Mouse (Mus musculus) embryonic facial prominence, embryonic 12.5 days (tissue): ENCODE data around the gene Aph1a. TPM values are rescaled to one million over a fixed set of nuclear protein-coding genes. Genes with fewer than 3 reads are reported as not detected.

Experiments
- ATAC-seq: fragments of 200-750 bp; cut with Nextera tagmentation; 2 replicates; pipeline ENCODE4 v1.8.0; 2017; ENCODE audit not compliant: insufficient number of reproducible peaks, insufficient read depth, low FRiP score, low TSS enrichment
- H3K27ac ChIP-seq: fragments of 300-500 bp; sonication (generic); 2 replicates; pipeline ENCODE4 v1.5.1; 2016; ENCODE audit warnings: mild to moderate bottlenecking
- H3K27me3 ChIP-seq: fragments of 300-500 bp; sonication (generic); 2 replicates; pipeline ENCODE4 v1.6.1; 2016; ENCODE audit warnings: mild to moderate bottlenecking, moderate library complexity
- H3K36me3 ChIP-seq: fragments of 300-500 bp; sonication (generic); 2 replicates; pipeline ENCODE4 v1.6.1; 2016; ENCODE audit warnings: mild to moderate bottlenecking
- H3K4me1 ChIP-seq: fragments of 300-500 bp; sonication (generic); 2 replicates; pipeline ENCODE4 v1.6.1; 2016
- H3K4me2 ChIP-seq: fragments of 300-500 bp; sonication (generic); replicated peaks from 2 replicates; pipeline ENCODE4 v1.6.1; 2016; ENCODE audit warnings: mild to moderate bottlenecking, moderate library complexity
- H3K4me3 ChIP-seq: fragments of 300-500 bp; sonication (generic); 2 replicates; pipeline ENCODE4 v1.5.1; 2016; ENCODE audit warnings: mild to moderate bottlenecking
- H3K9ac ChIP-seq: fragments of 300-500 bp; sonication (generic); 2 replicates; pipeline ENCODE4 v1.6.1; 2016; ENCODE audit warnings: mild to moderate bottlenecking, moderate library complexity
- H3K9me3 ChIP-seq: fragments of 300-500 bp; sonication (generic); 2 replicates; pipeline ENCODE4 v1.6.1; 2016; ENCODE audit warnings: mild to moderate bottlenecking, moderate library complexity
- WGBS: fragments of 180-500 bp; shearing (Covaris S2); methylation state at CpG from one replicate; pipeline ENCODE4 v1.1.7; 2016; 5-methylcytosine and 5-hydroxymethylcytosine counted together
- polyA plus RNA-seq: library from polyadenylated mRNA; unstranded; fragments of >200 nt; fragmentation: Nextera tagmentation; extraction: Ambion mirVana; gene quantifications from 2 replicates; pipeline ENCODE4 v1.2.1, GENCODE M21; 2016

The Aph1a gene
- polyA plus RNA-seq, 1 experiment from 2014 or later, result 31.3 TPM

DNA sequence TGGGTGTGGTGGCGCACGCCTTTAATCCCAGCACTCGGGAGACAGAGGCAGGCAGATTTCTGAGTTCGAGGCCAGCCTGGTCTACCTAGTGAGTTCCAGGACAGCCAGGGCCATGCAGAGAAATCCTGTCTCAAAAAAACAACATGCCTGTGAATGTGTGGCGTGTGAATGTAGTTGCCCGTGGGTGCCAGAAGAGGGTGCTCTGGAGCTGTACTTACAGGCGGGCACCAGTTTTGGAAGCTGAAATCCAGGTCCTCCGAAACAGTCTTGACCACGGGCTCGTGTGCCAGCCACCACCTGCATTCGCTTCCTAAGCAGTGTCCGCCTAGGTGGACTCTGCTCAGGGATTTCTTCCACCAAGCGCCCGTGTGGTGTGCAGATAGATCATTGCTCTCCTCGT, 45.1 kb downstream of the Aph1a start:
- H3K4me3 ChIP-seq, result no peak overlapping the region
- H3K9me3 ChIP-seq, result no peaks in the 10 kb centered on the region
- no peak for ATAC-seq
- no peak overlapping the region for H3K27ac ChIP-seq
- H3K36me3 ChIP-seq, result peaks cover 88% of the 10 kb centered on the region
- no peak overlapping the region for H3K4me2 ChIP-seq
- WGBS, result 94% methylated on average over 15 of the region's 15 CpGs
- H3K9ac ChIP-seq, result no peak overlapping the region
- no peaks in the 10 kb centered on the region for H3K4me1 ChIP-seq
- H3K27me3 ChIP-seq, result no peaks in the 10 kb centered on the region

DNA sequence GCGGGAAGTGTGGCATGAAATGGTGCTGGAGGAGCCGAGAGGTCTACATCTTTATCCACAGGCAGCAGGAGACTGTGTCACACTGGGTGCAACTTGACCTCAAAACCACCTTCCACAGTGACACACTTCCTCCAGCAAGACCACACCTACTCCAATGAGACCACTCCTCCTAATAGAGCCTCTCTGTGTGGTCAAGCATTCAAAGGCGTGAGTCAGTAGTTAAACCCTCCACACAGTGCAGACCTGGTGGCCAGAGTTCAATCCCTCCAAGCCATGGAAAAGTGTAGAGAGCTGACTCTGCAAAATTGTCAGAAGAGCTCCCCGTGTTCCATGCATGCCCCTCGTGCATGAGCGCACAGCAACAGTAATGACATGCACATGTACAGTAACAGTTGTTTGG, 49.0 kb downstream of the Aph1a start:
- no peak for ATAC-seq
- no peaks in the 10 kb centered on the region for H3K4me1 ChIP-seq
- H3K27me3 ChIP-seq, result no peaks in the 10 kb centered on the region
- H3K9ac ChIP-seq, result no peak overlapping the region
- H3K9me3 ChIP-seq, result no peaks in the 10 kb centered on the region
- H3K36me3 ChIP-seq, result peaks cover 84% of the 10 kb centered on the region
- H3K27ac ChIP-seq, result no peak overlapping the region
- H3K4me3 ChIP-seq, result no peak overlapping the region
- H3K4me2 ChIP-seq, result no peak overlapping the region
- WGBS, result 79% methylated on average over 6 of the region's 6 CpGs

DNA sequence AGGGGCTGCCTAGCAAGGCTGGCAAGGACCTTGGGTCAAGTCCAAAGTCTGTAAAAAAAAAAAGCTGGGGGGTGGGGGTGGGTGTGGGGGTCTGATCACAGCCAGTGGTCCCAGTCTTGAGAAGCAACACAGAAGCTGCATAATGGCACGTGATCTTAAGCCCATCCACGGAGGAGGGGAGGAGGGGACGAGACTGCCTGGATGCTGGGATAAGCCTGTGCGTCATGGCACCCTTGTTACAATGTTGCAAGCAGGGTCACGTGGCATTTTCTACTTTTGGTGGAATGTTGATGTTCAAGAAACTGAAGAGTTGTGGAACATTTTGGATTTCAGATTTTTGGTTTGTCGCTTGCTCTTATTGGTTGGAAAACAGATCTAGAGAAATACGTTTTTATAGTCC, 49.5 kb downstream of the Aph1a start:
- Histone ChIP-seq H3K27me3 (no peaks in the 10 kb centered on the region), H3K9me3 (no peaks in the 10 kb centered on the region), H3K4me3 (no peak overlapping the region), H3K27ac (no peak overlapping the region), H3K36me3 (peaks cover 79% of the 10 kb centered on the region), H3K9ac (no peak overlapping the region), H3K4me1 (no peaks in the 10 kb centered on the region), H3K4me2 (no peak overlapping the region)
- ATAC-seq, result no peak
- 92% methylated on average over 7 of the region's 7 CpGs for WGBS

DNA sequence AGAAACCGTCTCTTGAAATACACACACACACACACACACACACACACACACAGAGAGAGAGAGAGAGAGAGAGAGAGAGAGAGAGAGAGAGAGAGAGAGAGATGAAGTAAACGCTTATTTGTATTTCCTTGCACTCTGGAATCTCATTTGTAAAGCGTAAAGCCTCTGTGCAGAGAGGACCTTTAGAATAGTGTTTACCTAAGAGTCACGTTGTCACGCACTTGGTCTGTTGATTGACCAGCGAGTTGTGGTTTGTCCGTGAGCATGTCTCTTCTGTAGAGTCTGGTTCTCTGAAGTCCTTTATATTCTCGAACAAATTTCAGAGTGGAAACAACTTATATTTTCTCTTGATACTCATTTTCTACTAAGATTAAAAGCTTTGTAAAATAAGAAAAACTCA, 51.0 kb downstream of the Aph1a start:
- H3K36me3 ChIP-seq, result peaks cover 64% of the 10 kb centered on the region
- no peak overlapping the region for H3K27ac ChIP-seq
- H3K27me3 ChIP-seq, result no peaks in the 10 kb centered on the region
- no peak overlapping the region for H3K4me3 ChIP-seq
- ATAC-seq, result no peak
- 93% methylated on average over 8 of the region's 8 CpGs for WGBS
- no peaks in the 10 kb centered on the region for H3K4me1 ChIP-seq
- no peak overlapping the region for H3K4me2 ChIP-seq
- no peak overlapping the region for H3K9ac ChIP-seq
- no peaks in the 10 kb centered on the region for H3K9me3 ChIP-seq

DNA sequence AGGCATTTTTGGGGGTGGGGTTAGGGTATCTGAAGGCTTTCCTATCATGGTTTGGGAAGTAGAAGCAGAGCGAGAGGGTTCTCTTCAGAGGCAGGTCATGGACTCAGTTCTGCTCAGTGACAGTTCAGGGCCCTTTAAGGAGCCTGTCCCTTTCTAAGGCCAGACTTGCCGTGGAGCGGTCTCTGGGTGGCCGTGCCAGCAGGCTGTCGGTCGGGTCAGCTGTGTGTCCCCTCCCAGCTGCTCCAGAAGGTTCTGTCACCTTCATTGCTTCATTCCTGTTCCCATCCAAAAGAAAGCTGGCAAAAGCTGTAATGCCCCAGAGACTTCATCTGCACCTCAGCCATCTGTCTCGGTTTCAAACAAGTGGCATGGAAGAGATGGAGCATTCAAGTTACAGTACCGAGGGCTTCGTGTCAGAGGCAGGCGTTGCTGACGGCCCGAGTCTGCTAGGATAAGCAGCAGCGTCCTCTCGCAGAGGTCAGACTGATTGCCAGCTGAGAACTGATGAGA, 52.0 kb downstream of the Aph1a start:
- Histone ChIP-seq H3K36me3 (peaks cover 54% of the 10 kb centered on the region), H3K27me3 (no peaks in the 10 kb centered on the region), H3K4me3 (no peak overlapping the region), H3K9ac (no peak overlapping the region), H3K9me3 (no peaks in the 10 kb centered on the region), H3K4me1 (no peaks in the 10 kb centered on the region), H3K4me2 (no peak overlapping the region), H3K27ac (no peak overlapping the region)
- ATAC-seq, result no peak
- WGBS, result 88% methylated on average over 14 of the region's 14 CpGs

Other genes with a start within 250 kb of the Aph1a start
- gene Mcl1, start 235.2 kb upstream of the Aph1a start, polyA plus RNA-seq, result 69.8 and 74.0 TPM in 2 replicates
- 1.5 and 1.6 TPM in 2 replicates for gene Adamtsl4, start 206.1 kb upstream of the Aph1a start, polyA plus RNA-seq
- gene Ecm1, start 154.4 kb upstream of the Aph1a start, polyA plus RNA-seq, result 6.4 and 8.0 TPM in 2 replicates
- 49.6 and 52.2 TPM in 2 replicates for gene Tars2, start 133.8 kb upstream of the Aph1a start, polyA plus RNA-seq
- gene Rprd2, start 75.1 kb upstream of the Aph1a start, polyA plus RNA-seq, result 27.3 and 28.3 TPM in 2 replicates
- gene Prpf3, start 38.1 kb upstream of the Aph1a start, polyA plus RNA-seq, result 66.7 and 68.2 TPM in 2 replicates
- gene Mrps21, start 22.4 kb upstream of the Aph1a start, polyA plus RNA-seq, result 332 and 346 TPM in 2 replicates
- 5.9 and 6.2 TPM in 2 replicates for gene Ciart, start 11.7 kb upstream of the Aph1a start, polyA plus RNA-seq
- 14.3 and 14.4 TPM in 2 replicates for gene BC028528, start 2.0 kb upstream of the Aph1a start, polyA plus RNA-seq
- 30.1 and 36.4 TPM in 2 replicates for gene Car14, start 10.7 kb downstream of the Aph1a start, polyA plus RNA-seq
- 241 and 287 TPM in 2 replicates for gene Anp32e, start 35.3 kb downstream of the Aph1a start, polyA plus RNA-seq
- 71.9 and 85.9 TPM in 2 replicates for gene Plekho1, start 102.0 kb downstream of the Aph1a start, polyA plus RNA-seq
- 43.3 and 43.6 TPM in 2 replicates for gene Vps45, start 164.5 kb downstream of the Aph1a start, polyA plus RNA-seq
- 20.2 and 20.6 TPM in 2 replicates for gene Otud7b, start 210.6 kb downstream of the Aph1a start, polyA plus RNA-seq